Mouse (Mus musculus): ENCODE measurements at regions not wholly inside any gene's neighbourhood (a gene's known extent, or its start where the extent isn't known, plus 50 kb on each side); places are given as distances from the start of the nearest gene placed in this dataset.

GRCm38 (mm10) chr17:91531488-91531887 is 438.6 kb upstream of the Nrxn1 start:
- Histone ChIP-seq H3ac (ENCODE audit: control insufficient read depth, insufficient read length) (no peak overlapping the region), H3K79me2 (ENCODE audit: control insufficient read depth, insufficient read depth) (no peaks in the 10 kb centered on the region), H3K27me3 (ENCODE audit: control insufficient read depth, insufficient read depth, insufficient read length) (no peaks in the 10 kb centered on the region), H3K4me2 (ENCODE audit: low read depth) (no peak overlapping the region), H3K4me3 (no peak overlapping the region), H3K36me3 (ENCODE audit: control insufficient read depth, insufficient read depth) (no peaks in the 10 kb centered on the region)
- TF ChIP-seq POLR2A (IDR thresholded peaks at IDR 0.05; ENCODE audit: insufficient read length, low read depth) = no peak
- no peak for TF ChIP-seq TCF12 (IDR thresholded peaks at IDR 0.05; ENCODE audit: insufficient read depth, poor library complexity, severe bottlenecking)
- no peak for TF ChIP-seq CEBPB (IDR thresholded peaks at IDR 0.05; ENCODE audit: insufficient read depth, poor library complexity, severe bottlenecking)

- H3ac ChIP-seq (ENCODE audit: control insufficient read depth, insufficient read length) = no peak overlapping the region
- H3K27me3 ChIP-seq (ENCODE audit: control insufficient read depth, insufficient read depth, insufficient read length) = no peaks in the 10 kb centered on the region
- H3K79me2 ChIP-seq (ENCODE audit: control insufficient read depth, insufficient read depth) = no peaks in the 10 kb centered on the region
- H3K36me3 ChIP-seq (ENCODE audit: control insufficient read depth, insufficient read depth) = no peaks in the 10 kb centered on the region
- TF ChIP-seq E2F4 (IDR thresholded peaks at IDR 0.05; ENCODE audit: insufficient read depth) = no peak
- TF ChIP-seq CEBPB (IDR thresholded peaks at IDR 0.05; ENCODE audit: insufficient read depth, poor library complexity, severe bottlenecking) = no peak
- no peak for TF ChIP-seq SRF (IDR thresholded peaks at IDR 0.05; ENCODE audit: control insufficient read depth, insufficient read length, low read depth)
- no peak for TF ChIP-seq POLR2AphosphoS2 (IDR thresholded peaks at IDR 0.05; ENCODE audit: insufficient read length, low read depth)
- TF ChIP-seq REST (IDR thresholded peaks at IDR 0.05; ENCODE audit: insufficient read depth, insufficient read length) = no peak
- TF ChIP-seq MYOD1 (IDR thresholded peaks at IDR 0.05; ENCODE audit: control insufficient read depth in 1 of 3, insufficient read length in 2 of 3, low read depth in 2 of 3) = no peak
- TF ChIP-seq MAX (IDR thresholded peaks at IDR 0.05; ENCODE audit: low read depth) = no peak
- no peak for TF ChIP-seq POLR2A (IDR thresholded peaks at IDR 0.05; ENCODE audit: insufficient read length, low read depth)
- TF ChIP-seq TCF12 (IDR thresholded peaks at IDR 0.05; ENCODE audit: insufficient read depth, poor library complexity, severe bottlenecking) = no peak
- TF ChIP-seq TCF3 (IDR thresholded peaks at IDR 0.05; ENCODE audit: insufficient read length, low read depth) = no peak
- TF ChIP-seq USF1 (IDR thresholded peaks at IDR 0.05; ENCODE audit: low read depth) = no peak
- no peak for TF ChIP-seq MYOG (IDR thresholded peaks at IDR 0.05; ENCODE audit: control insufficient read depth in 1 of 3, insufficient read depth in 1 of 3, insufficient read length in 2 of 3, low read depth in 2 of 3)
- no peak overlapping the region for H3K4me2 ChIP-seq (ENCODE audit: low read depth)
- no peak overlapping the region for H3K4me3 ChIP-seq
Observed at GRCm38 (mm10) chr17:91517256-91517655, 424.4 kb upstream of the Nrxn1 start.
